Mouse (Mus musculus) MEL (cell line): ENCODE measurements around the gene Mapk1ip1. TPM values are rescaled to one million over a fixed set of nuclear protein-coding genes. Genes with fewer than 3 reads are reported as not detected.

Experiments used
- DNase-seq: peaks from one replicate; pipeline ENCODE4 v3.0.0; 2011; ENCODE audit warnings: low read depth, low spot score
- H3K27ac ChIP-seq: 2 replicates; pipeline ENCODE4 v1.5.1; 2012; ENCODE audit warnings: low read depth, mild to moderate bottlenecking, control low read depth, low read length, moderate library complexity; ENCODE audit not compliant: control insufficient read depth
- H3K27me3 ChIP-seq, 2 experiments: fragments of 150-350 bp in 1 of 2; sonication (generic) in 1 of 2; 2 replicates each; pipeline ENCODE4 v1.6.1; 2012; ENCODE audit warnings: low read length in 2 of 2, mild to moderate bottlenecking in 2 of 2, improper control_type of control experiment in 1 of 2, moderate library complexity in 1 of 2; ENCODE audit not compliant: insufficient read depth in 2 of 2, control insufficient read depth in 1 of 2
- H3K36me3 ChIP-seq, 2 experiments: 2 replicates each; pipeline ENCODE4 v1.6.1; 2012 to 2014; ENCODE audit warnings: low read length in 2 of 2, improper control_type of control experiment in 1 of 2, inconsistent platforms in 1 of 2, mild to moderate bottlenecking in 1 of 2; ENCODE audit not compliant: insufficient read depth in 2 of 2, control insufficient read depth in 1 of 2
- H3K4me1 ChIP-seq, 2 experiments: fragments of 150-350 bp in 1 of 2; sonication (generic) in 1 of 2; 2 replicates each; pipeline ENCODE4 v1.6.1; 2012; ENCODE audit warnings: low read length in 2 of 2, improper control_type of control experiment in 1 of 2, mild to moderate bottlenecking in 1 of 2; ENCODE audit not compliant: insufficient read depth in 2 of 2, control insufficient read depth in 1 of 2
- H3K4me3 ChIP-seq, 2 experiments: fragments of 150-350 bp in 1 of 2; sonication (generic) in 1 of 2; 2 replicates each; pipeline ENCODE4 v1.5.1; 2012; ENCODE audit warnings: low read depth in 2 of 2, low read length in 2 of 2, mild to moderate bottlenecking in 2 of 2, moderate library complexity in 2 of 2, control low read depth in 1 of 2, improper control_type of control experiment in 1 of 2; ENCODE audit not compliant: control insufficient read depth in 1 of 2, insufficient read depth in 1 of 2
- H3K79me2 ChIP-seq: 2 replicates; pipeline ENCODE4 v1.6.1; 2012; ENCODE audit warnings: mild to moderate bottlenecking, low read length, moderate library complexity; ENCODE audit not compliant: control insufficient read depth, poor library complexity, insufficient read depth
- H3K9ac ChIP-seq: 2 replicates; pipeline ENCODE4 v1.6.1; 2012; ENCODE audit warnings: low read depth, mild to moderate bottlenecking, control low read depth, low read length, moderate library complexity; ENCODE audit not compliant: control insufficient read depth, poor library complexity, severe bottlenecking
- H3K9me3 ChIP-seq: fragments of 150-350 bp; sonication (generic); replicated peaks from 2 replicates; pipeline ENCODE4 v1.6.1; 2012; ENCODE audit warnings: mild to moderate bottlenecking, low read length, improper control_type of control experiment, moderate library complexity; ENCODE audit not compliant: insufficient read depth
- BHLHE40 ChIP-seq: IDR thresholded peaks from 2 replicates; pipeline ENCODE4 v1.6.1; 2012; ENCODE audit warnings: low read depth, mild to moderate bottlenecking, inconsistent platforms, low read length, improper control_type of control experiment, borderline replicate concordance
- CHD1 ChIP-seq: IDR thresholded peaks from 2 replicates; pipeline ENCODE4 v1.6.1; 2012; ENCODE audit warnings: low read depth, mild to moderate bottlenecking, inconsistent platforms, low read length, improper control_type of control experiment
- CTCF ChIP-seq, 3 experiments: IDR thresholded peaks in 2 of 3; conservative IDR thresholded peaks in 1 of 3; 2 replicates each; pipeline ENCODE4 v1.5.1; 2011 to 2012; ENCODE audit warnings: low read length in 3 of 3, low read depth in 2 of 3, mild to moderate bottlenecking in 2 of 3, improper control_type of control experiment in 1 of 3, inconsistent platforms in 1 of 3, mixed read lengths in 1 of 3, moderate library complexity in 1 of 3; ENCODE audit not compliant: control insufficient read depth in 1 of 3, insufficient read depth in 1 of 3, poor library complexity in 1 of 3, severe bottlenecking in 1 of 3
- E2F4 ChIP-seq: IDR thresholded peaks from 2 replicates; pipeline ENCODE4 v1.6.1; 2011; ENCODE audit warnings: low read depth, low read length, improper control_type of control experiment, borderline replicate concordance
- ETS1 ChIP-seq: IDR thresholded peaks from 2 replicates; pipeline ENCODE4 v1.6.1; 2012; ENCODE audit warnings: low read depth, mild to moderate bottlenecking, inconsistent platforms, low read length, improper control_type of control experiment, moderate library complexity
- GATA1 ChIP-seq: IDR thresholded peaks from 2 replicates; pipeline ENCODE4 v1.6.1; 2011; ENCODE audit warnings: low read depth, low read length, improper control_type of control experiment
- JUND ChIP-seq: IDR thresholded peaks from 2 replicates; pipeline ENCODE4 v1.6.1; 2011; ENCODE audit warnings: low read depth, mild to moderate bottlenecking, improper control_type of control experiment, low read length
- KAT2A ChIP-seq: conservative IDR thresholded peaks from 2 replicates; pipeline ENCODE4 v1.6.1; 2012; ENCODE audit warnings: low read depth, low read length, improper control_type of control experiment, inconsistent platforms
- MAZ ChIP-seq: IDR thresholded peaks from 2 replicates; pipeline ENCODE4 v1.6.1; 2012; ENCODE audit warnings: low read depth, mild to moderate bottlenecking, inconsistent platforms, low read length, improper control_type of control experiment
- MEF2A ChIP-seq: IDR thresholded peaks from 2 replicates; pipeline ENCODE4 v1.6.1; 2014; ENCODE audit warnings: low read depth, mild to moderate bottlenecking, inconsistent platforms, low read length, improper control_type of control experiment; ENCODE audit not compliant: poor library complexity, insufficient replicate concordance, severe bottlenecking; ENCODE audit errors: extremely low read depth
- MYC ChIP-seq: IDR thresholded peaks from 2 replicates; pipeline ENCODE4 v1.6.1; 2011; ENCODE audit warnings: low read depth, mild to moderate bottlenecking, low read length, improper control_type of control experiment, moderate library complexity
- NELFE ChIP-seq: IDR thresholded peaks from 2 replicates; pipeline ENCODE4 v1.6.1; 2011; ENCODE audit warnings: low read depth, low read length, improper control_type of control experiment
- NRF1 ChIP-seq: IDR thresholded peaks from 2 replicates; pipeline ENCODE4 v1.6.1; 2014; ENCODE audit warnings: low read depth, mild to moderate bottlenecking, inconsistent platforms, low read length, improper control_type of control experiment, moderate library complexity; ENCODE audit not compliant: poor library complexity, insufficient read depth, severe bottlenecking
- POLR2AphosphoS5 ChIP-seq: IDR thresholded peaks from 2 replicates; pipeline ENCODE4 v1.6.1; 2012; ENCODE audit warnings: low read depth, borderline replicate concordance, mild to moderate bottlenecking, inconsistent platforms, low read length, moderate library complexity, mixed read lengths
- RAD21 ChIP-seq: IDR thresholded peaks from 2 replicates; pipeline ENCODE4 v1.6.1; 2011; ENCODE audit warnings: mild to moderate bottlenecking, low read depth, low read length, improper control_type of control experiment
- RCOR1 ChIP-seq: IDR thresholded peaks from 2 replicates; pipeline ENCODE4 v1.6.1; 2012; ENCODE audit warnings: low read depth, mild to moderate bottlenecking, inconsistent platforms, low read length, improper control_type of control experiment
- SIN3A ChIP-seq: IDR thresholded peaks from 2 replicates; pipeline ENCODE4 v1.6.1; 2012; ENCODE audit warnings: low read length, improper control_type of control experiment, inconsistent platforms
- TBP ChIP-seq: IDR thresholded peaks from 2 replicates; pipeline ENCODE4 v1.8.0; 2011; ENCODE audit warnings: low read depth, low read length, improper control_type of control experiment
- TCF12 ChIP-seq: IDR thresholded peaks from 2 replicates; pipeline ENCODE4 v1.6.1; 2014; ENCODE audit warnings: low read depth, mild to moderate bottlenecking, inconsistent platforms, low read length, improper control_type of control experiment, moderate library complexity
- USF2 ChIP-seq, 2 experiments: IDR thresholded peaks; 2 replicates each; pipeline ENCODE4 v1.6.1; 2011 to 2012; ENCODE audit warnings: improper control_type of control experiment in 2 of 2, low read length in 2 of 2, borderline replicate concordance in 1 of 2, inconsistent platforms in 1 of 2, low read depth in 1 of 2, mild to moderate bottlenecking in 1 of 2; ENCODE audit not compliant: insufficient read depth in 1 of 2
- ZC3H11A ChIP-seq: IDR thresholded peaks from 2 replicates; pipeline ENCODE4 v1.6.1; 2012; ENCODE audit warnings: low read depth, mild to moderate bottlenecking, inconsistent platforms, low read length, improper control_type of control experiment
- ZNF384 ChIP-seq: IDR thresholded peaks from 2 replicates; pipeline ENCODE4 v1.6.1; 2012; ENCODE audit warnings: low read depth, mild to moderate bottlenecking, inconsistent platforms, low read length, improper control_type of control experiment
- polyA plus RNA-seq, 2 experiments: library from polyadenylated mRNA; stranded (reverse) in 1 of 2; unstranded in 1 of 2; fragments of >175 nt in 1 of 2; fragments of >200 nt in 1 of 2; gene quantifications; 2 replicates each; pipeline versions ENCODE4 v1.2.1 to v1.2.4; 2012; ENCODE audit warnings: low replicate concordance in 2 of 2, low read depth in 1 of 2; ENCODE audit not compliant: insufficient read length in 2 of 2, insufficient read depth in 1 of 2, missing spikeins in 1 of 2
- total RNA-seq: library from RNA; depleted of rRNA; stranded (reverse); fragments of 300-350 nt; gene quantifications from 2 replicates; pipeline ENCODE4 v1.2.3, GENCODE M21; 2012

The Mapk1ip1 gene
- total and polyA plus RNA-seq, 3 experiments = 2.1 to 12.4 TPM; not detected in 1

GRCm38 (mm10) chr7:138864776-138865175, 18.7 kb upstream of the Mapk1ip1 start:
- no peaks in the 10 kb centered on the region for H3K4me1 ChIP-seq
- TF ChIP-seq RAD21 (no peak), JUND (no peak)
- no peak for DNase-seq

GRCm38 (mm10) chr7:138863950-138864572, 18.0 kb upstream of the Mapk1ip1 start:
- H3K36me3 ChIP-seq = peaks cover 0 to 12% of the 10 kb centered on the region in 2 experiments
- no peak for TF ChIP-seq NELFE
- TF ChIP-seq POLR2AphosphoS5 = no peak
- no peak for TF ChIP-seq USF2 (IDR thresholded peaks at IDR 0.05; ENCODE audit: borderline replicate concordance in 1 of 2, insufficient read depth in 1 of 2, low read depth in 1 of 2, low read length in 2 of 2)
- TF ChIP-seq ETS1 = no peak
- no peak for TF ChIP-seq ZC3H11A
- TF ChIP-seq CTCF (IDR thresholded peaks at IDR 0.05 in 2 of 3, conservative IDR thresholded peaks at IDR 0.05 in 1 of 3; ENCODE audit: control insufficient read depth in 1 of 3, insufficient read depth in 1 of 3, low read depth in 2 of 3, low read length in 3 of 3, poor library complexity in 1 of 3, severe bottlenecking in 1 of 3) = no peak
- TF ChIP-seq NRF1 = no peak
- no peak for TF ChIP-seq SIN3A
- TF ChIP-seq CHD1 = no peak
- TF ChIP-seq KAT2A = no peak
- no peak for TF ChIP-seq JUND
- TF ChIP-seq MYC = no peak
- no peak overlapping the region for H3K27ac ChIP-seq

More at GRCm38 (mm10) chr7:138864776-138865175, 18.7 kb upstream of the Mapk1ip1 start:
- Histone ChIP-seq H3K36me3 (peaks cover 0 to 19% of the 10 kb centered on the region in 2 experiments), H3K4me3 (no peak overlapping the region), H3K27me3 (no peaks in the 10 kb centered on the region), H3K27ac (no peak overlapping the region), H3K9me3 (no peaks in the 10 kb centered on the region), H3K9ac (no peak overlapping the region), H3K79me2 (peaks cover 10% of the 10 kb centered on the region)

DNA sequence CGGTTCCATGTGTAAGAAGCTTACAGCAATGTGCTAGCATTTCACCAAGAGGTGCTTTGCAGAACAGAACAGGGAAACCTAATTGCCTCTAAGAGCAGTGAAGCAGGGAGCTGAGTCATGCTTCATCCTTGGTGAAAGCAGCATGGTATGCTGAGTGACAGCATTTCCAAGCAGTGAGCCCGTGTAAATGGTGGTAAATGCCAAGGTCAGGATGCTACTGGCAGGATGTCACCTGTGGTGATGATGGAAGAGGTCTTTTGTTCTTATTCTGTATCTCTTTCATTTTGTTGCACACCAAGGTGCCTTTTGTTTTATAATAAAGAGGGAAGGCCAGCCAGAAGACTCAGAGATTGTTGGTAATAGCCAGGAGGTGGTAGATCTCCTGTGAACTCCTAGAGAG, 10.6 kb upstream of the Mapk1ip1 start:
- DNase-seq = no peak
- TF ChIP-seq E2F4 = no peak
- TF ChIP-seq TBP = no peak
- no peak for TF ChIP-seq MAZ
- no peak for TF ChIP-seq BHLHE40
- TF ChIP-seq MYC = no peak
- no peak for TF ChIP-seq GATA1
- no peak for TF ChIP-seq RAD21
- TF ChIP-seq SIN3A = no peak
- no peak for TF ChIP-seq RCOR1
- TF ChIP-seq ZNF384 = no peak
- no peak for TF ChIP-seq MEF2A
- TF ChIP-seq NELFE = no peak
- no peak for TF ChIP-seq TCF12
- TF ChIP-seq ZC3H11A = no peak
- Histone ChIP-seq H3K9me3 (no peaks in the 10 kb centered on the region), H3K27me3 (no peaks in the 10 kb centered on the region), H3K4me3 (no peak overlapping the region), H3K79me2 (peaks cover 6% of the 10 kb centered on the region), H3K9ac (no peak overlapping the region), H3K4me1 (no peaks in the 10 kb centered on the region), H3K36me3 (peaks cover 0 to 20% of the 10 kb centered on the region in 2 experiments; a peak in 3 of 4 replicates), H3K27ac (no peak overlapping the region)

More at GRCm38 (mm10) chr7:138863950-138864572, 18.0 kb upstream of the Mapk1ip1 start:
- H3K4me1 ChIP-seq = no peaks in the 10 kb centered on the region
- H3K4me3 ChIP-seq = no peak overlapping the region
- H3K27me3 ChIP-seq = no peaks in the 10 kb centered on the region
- peaks cover 10% of the 10 kb centered on the region for H3K79me2 ChIP-seq
- no peak for DNase-seq
- no peak overlapping the region for H3K9ac ChIP-seq
- H3K9me3 ChIP-seq = no peaks in the 10 kb centered on the region
